Mouse (Mus musculus): ENCODE measurements around the gene Ergic3. TPM values are rescaled to one million over a fixed set of nuclear protein-coding genes. Genes with fewer than 3 reads are reported as not detected.

The Ergic3 gene
- polyA plus RNA-seq, 1 experiment from 2014 or later, result 239 TPM

- WGBS, result 88% methylated on average over 4 of the region's 4 CpGs
- H3K4me1 ChIP-seq, result peaks cover 9% of the 10 kb centered on the region
- H3K27ac ChIP-seq, result no peak overlapping the region
- H3K27me3 ChIP-seq, result no peaks in the 10 kb centered on the region
- no peaks in the 10 kb centered on the region for H3K9me3 ChIP-seq
- no peak overlapping the region for H3K4me2 ChIP-seq
- peaks cover 16% of the 10 kb centered on the region for H3K36me3 ChIP-seq
- no peak overlapping the region for H3K4me3 ChIP-seq
- ATAC-seq (ENCODE audit: insufficient number of reproducible peaks, low FRiP score, low TSS enrichment, low read depth), result no peak
- no peak overlapping the region for H3K9ac ChIP-seq
Observed at GRCm38 (mm10) chr2:156005393-156005792, 2.5 kb upstream of the Ergic3 start.

DNA sequence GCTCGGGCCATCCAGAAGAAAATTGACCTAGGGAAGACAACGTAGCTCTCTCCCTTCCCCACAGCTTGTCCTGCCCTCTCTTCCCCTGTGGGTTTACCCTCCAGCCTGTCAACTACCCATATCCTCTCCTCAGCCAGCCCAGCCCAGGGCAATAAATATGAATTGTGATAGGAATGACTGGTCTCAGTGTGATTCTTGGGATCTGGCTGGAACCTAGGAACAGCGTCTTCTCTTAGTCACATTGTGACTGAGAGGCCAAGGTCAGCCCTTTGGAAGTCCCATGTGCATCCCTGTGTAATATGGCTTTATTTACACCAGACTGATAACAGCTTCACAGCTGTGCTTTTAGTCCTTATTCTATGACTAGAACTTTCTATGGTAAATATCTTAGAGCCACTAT, 10.3 kb downstream of the Ergic3 start:
- WGBS, result 88% methylated on average over 3 of the region's 3 CpGs
- no peak overlapping the region for H3K27ac ChIP-seq
- H3K4me1 ChIP-seq, result no peaks in the 10 kb centered on the region
- no peak for ATAC-seq (ENCODE audit: insufficient number of reproducible peaks, low FRiP score, low TSS enrichment, low read depth)
- H3K36me3 ChIP-seq, result peaks cover 68% of the 10 kb centered on the region
- no peak overlapping the region for H3K9ac ChIP-seq
- no peaks in the 10 kb centered on the region for H3K27me3 ChIP-seq
- H3K9me3 ChIP-seq, result no peaks in the 10 kb centered on the region
- no peak overlapping the region for H3K4me3 ChIP-seq
- H3K4me2 ChIP-seq, result no peak overlapping the region

DNA sequence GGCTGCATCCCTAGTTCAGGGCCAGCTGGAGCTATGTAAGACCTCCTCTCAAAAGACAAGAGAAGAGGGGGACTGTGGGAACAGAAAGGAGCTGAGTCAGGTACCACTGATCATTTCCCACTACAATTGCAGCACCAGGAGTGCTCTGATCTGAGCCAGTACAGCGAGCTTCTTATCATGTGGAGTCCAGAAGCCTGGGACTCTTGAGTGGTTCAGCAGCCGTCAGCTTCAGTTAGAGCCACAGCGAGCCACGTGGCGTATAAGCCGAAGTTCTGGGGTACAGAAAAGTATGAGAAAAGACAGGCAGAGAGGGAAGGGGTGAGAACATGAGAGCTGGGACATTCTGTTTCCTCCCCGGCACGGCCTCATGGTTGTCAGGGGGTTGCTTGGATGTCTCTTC, 13.4 kb downstream of the Ergic3 start:
- Histone ChIP-seq H3K27ac (no peak overlapping the region), H3K9me3 (no peaks in the 10 kb centered on the region), H3K36me3 (peaks cover 37% of the 10 kb centered on the region), H3K27me3 (no peaks in the 10 kb centered on the region), H3K9ac (no peak overlapping the region), H3K4me3 (no peak overlapping the region), H3K4me1 (no peaks in the 10 kb centered on the region), H3K4me2 (no peak overlapping the region)
- ATAC-seq (ENCODE audit: insufficient number of reproducible peaks, low FRiP score, low TSS enrichment, low read depth), result no peak
- WGBS, result 89% methylated on average over 8 of the region's 8 CpGs

- Histone ChIP-seq H3K4me3 (no peak overlapping the region), H3K9me3 (no peaks in the 10 kb centered on the region), H3K4me1 (no peaks in the 10 kb centered on the region), H3K27me3 (no peaks in the 10 kb centered on the region), H3K27ac (no peak overlapping the region), H3K36me3 (peaks cover 32% of the 10 kb centered on the region), H3K4me2 (no peak overlapping the region), H3K9ac (no peak overlapping the region)
- no peak for ATAC-seq (ENCODE audit: insufficient number of reproducible peaks, low FRiP score, low TSS enrichment, low read depth)
- 81% methylated on average over 2 of the region's 2 CpGs for WGBS
Observed at GRCm38 (mm10) chr2:156021765-156022164, 13.9 kb downstream of the Ergic3 start.

- H3K27ac ChIP-seq, result no peak overlapping the region
- H3K4me3 ChIP-seq, result no peak overlapping the region
- H3K9me3 ChIP-seq, result no peaks in the 10 kb centered on the region
- ATAC-seq (ENCODE audit: insufficient number of reproducible peaks, low FRiP score, low TSS enrichment, low read depth), result no peak
- no peaks in the 10 kb centered on the region for H3K4me1 ChIP-seq
- H3K27me3 ChIP-seq, result no peaks in the 10 kb centered on the region
- H3K36me3 ChIP-seq, result no peaks in the 10 kb centered on the region
- H3K4me2 ChIP-seq, result no peak overlapping the region
- no peak overlapping the region for H3K9ac ChIP-seq
Observed at GRCm38 (mm10) chr2:156025482-156025881, 17.6 kb downstream of the Ergic3 start.

DNA sequence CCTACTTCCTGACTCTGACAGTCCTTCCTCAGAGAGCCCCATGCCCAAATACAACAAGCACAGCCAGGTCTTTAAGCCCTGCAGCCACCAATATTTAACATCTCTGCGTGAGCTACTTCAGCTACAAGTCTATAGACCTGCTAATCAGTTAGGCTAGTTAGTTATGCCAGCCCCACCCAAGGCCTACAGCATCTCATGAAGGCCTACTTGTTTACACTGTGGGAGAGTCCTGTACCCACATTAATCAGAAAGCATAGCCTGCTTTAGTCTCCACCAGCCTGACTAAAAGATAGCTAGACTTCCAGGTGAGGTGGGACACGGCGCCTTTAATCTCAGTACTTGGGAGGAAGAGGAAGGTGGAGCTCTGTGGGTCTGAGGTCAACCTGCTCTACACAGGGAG, 31.5 kb downstream of the Ergic3 start:
- Histone ChIP-seq H3K4me3 (no peak overlapping the region), H3K9me3 (no peaks in the 10 kb centered on the region), H3K4me2 (no peak overlapping the region), H3K27me3 (no peaks in the 10 kb centered on the region), H3K27ac (no peak overlapping the region), H3K9ac (no peak overlapping the region), H3K4me1 (no peaks in the 10 kb centered on the region), H3K36me3 (no peaks in the 10 kb centered on the region)
- 91% methylated on average over 3 of the region's 3 CpGs for WGBS
- no peak for ATAC-seq (ENCODE audit: insufficient number of reproducible peaks, low FRiP score, low TSS enrichment, low read depth)

DNA sequence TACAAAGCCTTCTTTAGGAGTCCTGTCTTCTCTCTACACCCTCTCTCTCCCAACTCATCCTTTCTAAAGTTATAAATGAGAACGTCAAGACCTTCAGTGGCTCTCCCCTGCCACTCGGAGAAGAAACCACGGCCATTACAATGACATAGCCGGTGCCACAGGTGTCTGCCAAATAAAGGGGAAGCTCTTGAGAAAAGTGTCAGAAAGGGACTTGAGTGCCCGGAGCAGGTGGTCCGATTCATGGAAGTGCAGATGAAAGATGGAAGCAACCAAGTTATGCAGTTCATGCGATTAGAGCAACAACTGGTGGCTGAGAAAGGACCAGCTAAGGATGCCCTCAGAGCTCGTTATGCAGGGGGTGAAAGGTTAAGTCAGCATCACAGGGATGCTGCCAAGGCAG, 35.1 kb downstream of the Ergic3 start:
- peaks cover 2% of the 10 kb centered on the region; the same call in 1 of the 2 replicates for H3K4me1 ChIP-seq
- ATAC-seq (ENCODE audit: insufficient number of reproducible peaks, low FRiP score, low TSS enrichment, low read depth), result no peak
- H3K27me3 ChIP-seq, result peaks cover 13% of the 10 kb centered on the region
- 80% methylated on average over 8 of the region's 8 CpGs for WGBS
- no peak overlapping the region for H3K4me3 ChIP-seq
- no peak overlapping the region for H3K9ac ChIP-seq
- no peak overlapping the region for H3K4me2 ChIP-seq
- H3K27ac ChIP-seq, result no peak overlapping the region
- no peaks in the 10 kb centered on the region for H3K36me3 ChIP-seq
- H3K9me3 ChIP-seq, result no peaks in the 10 kb centered on the region

GRCm38 (mm10) chr2:156047929-156048328, 40.1 kb downstream of the Ergic3 start:
- no peak overlapping the region for H3K9ac ChIP-seq
- H3K4me3 ChIP-seq, result 0 out of 2 replicates have a peak overlapping the region, but pooled peaks have one; percentile 8

DNA sequence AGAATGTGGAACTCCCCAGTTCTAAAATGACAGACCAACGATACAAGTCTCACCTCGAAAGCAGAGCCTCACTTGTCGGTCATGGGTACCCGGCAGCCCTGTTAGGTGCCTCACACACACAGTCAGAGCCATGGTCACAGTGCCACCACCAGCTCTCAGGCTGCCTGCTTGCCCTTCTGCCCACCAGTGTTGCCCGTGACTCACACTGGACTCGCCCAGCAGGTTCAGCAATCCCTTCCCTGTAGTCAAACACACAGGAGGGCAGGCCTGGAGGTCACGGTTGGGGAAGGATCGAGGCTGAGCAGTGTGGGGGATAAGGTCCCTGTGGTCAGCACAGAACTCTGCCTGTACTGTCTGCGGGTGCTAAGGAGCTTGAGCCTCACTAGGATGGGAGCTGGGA, 45.0 kb downstream of the Ergic3 start, which contains the start of gene Fer1l4:
TSS of gene Fer1l4 (minus strand) at position 132 of the 400 bp plus-strand sequence.
- H3K36me3 ChIP-seq, result no peaks in the 10 kb centered on the region
- peaks cover 3% of the 10 kb centered on the region; the same call in 1 of the 2 replicates for H3K4me1 ChIP-seq
- no peak within 1 kb of the TSS for H3K27ac ChIP-seq
- ATAC-seq (ENCODE audit: insufficient number of reproducible peaks, low FRiP score, low TSS enrichment, low read depth), result no peak
- H3K9ac ChIP-seq, result no peak within 1 kb of the TSS
- no peak within 1 kb of the TSS for H3K4me3 ChIP-seq
- no peak within 1 kb of the TSS for H3K4me2 ChIP-seq
- no peaks in the 10 kb centered on the region for H3K9me3 ChIP-seq
- H3K27me3 ChIP-seq, result 0 out of 2 replicates have a peak, but pooled peaks cover under 1% of the 10 kb centered on the region
- 75% methylated on average over 9 of the region's 9 CpGs for WGBS

More at GRCm38 (mm10) chr2:156047929-156048328, 40.1 kb downstream of the Ergic3 start:
- ATAC-seq (ENCODE audit: insufficient number of reproducible peaks, low FRiP score, low TSS enrichment, low read depth), result no peak
- H3K27me3 ChIP-seq, result peaks cover 13% of the 10 kb centered on the region
- H3K27ac ChIP-seq, result no peak overlapping the region
- WGBS, result 7% methylated on average over 19 of the region's 19 CpGs
- no peaks in the 10 kb centered on the region for H3K36me3 ChIP-seq
- peaks cover 4% of the 10 kb centered on the region; the same call in 1 of the 2 replicates for H3K4me1 ChIP-seq
- H3K4me2 ChIP-seq, result peak overlapping the region; percentile 33
- no peaks in the 10 kb centered on the region for H3K9me3 ChIP-seq

- under 1% methylated on average over 76 of the region's 81 CpGs for WGBS
Observed at GRCm38 (mm10) chr2:156065099-156066041, 57.5 kb downstream of the Ergic3 start, which contains the start of gene Spag4. TSS of gene Spag4 (plus strand) at chr2:156065175.

GRCm38 (mm10) chr2:156066126-156066525, 58.3 kb downstream of the Ergic3 start:
- peak overlapping the region; percentile 75 for H3K4me3 ChIP-seq
- H3K27me3 ChIP-seq, result no peaks in the 10 kb centered on the region
- H3K9ac ChIP-seq, result 0 out of 2 replicates have a peak overlapping the region, but pooled peaks have one; percentile 65
- H3K9me3 ChIP-seq, result no peaks in the 10 kb centered on the region
- peaks cover 13% of the 10 kb centered on the region for H3K4me1 ChIP-seq
- 30% methylated on average over 10 of the region's 10 CpGs for WGBS
- H3K27ac ChIP-seq, result 0 out of 2 replicates have a peak overlapping the region, but pooled peaks have one; percentile 27
- H3K4me2 ChIP-seq, result peak overlapping the region; percentile 95
- no peak for ATAC-seq (ENCODE audit: insufficient number of reproducible peaks, low FRiP score, low TSS enrichment, low read depth)
- peaks cover 29% of the 10 kb centered on the region for H3K36me3 ChIP-seq

More at GRCm38 (mm10) chr2:156065099-156066041, 57.5 kb downstream of the Ergic3 start, which contains the start of gene Spag4:
- Histone ChIP-seq H3K27me3 (no peaks in the 10 kb centered on the region), H3K9ac (peak within 1 kb of the TSS; percentile 65), H3K4me3 (peak within 1 kb of the TSS; percentile 75), H3K4me1 (peaks cover 13% of the 10 kb centered on the region), H3K4me2 (peak within 1 kb of the TSS; percentile 95), H3K27ac (peak within 1 kb of the TSS; percentile 72), H3K9me3 (no peaks in the 10 kb centered on the region), H3K36me3 (peaks cover 22% of the 10 kb centered on the region)
- ATAC-seq (ENCODE audit: insufficient number of reproducible peaks, low FRiP score, low TSS enrichment, low read depth), result peak; percentile 50

Data from limb, embryonic 15.5 days (tissue).